Mouse (Mus musculus) macrophage (primary cell): Measurements from ENCODE around the gene Tpm1. TPM values are rescaled to one million over a fixed set of nuclear protein-coding genes. Genes with fewer than 3 reads are reported as not detected.

Source experiments
- H3K27ac ChIP-seq: fragments of 350-480 bp; formaldehyde crosslinking; 2 replicates; pipeline ENCODE4 v1.9.0; 2021
- H3K36me3 ChIP-seq: fragments of 350-480 bp; formaldehyde crosslinking; 2 replicates; pipeline ENCODE4 v1.9.0; 2021; ENCODE audit errors: inconsistent target
- H3K4me3 ChIP-seq: fragments of 350-480 bp; formaldehyde crosslinking; 2 replicates; pipeline ENCODE4 v1.9.0; 2021; ENCODE audit errors: inconsistent target
- H3K79me2 ChIP-seq: fragments of 350-480 bp; formaldehyde crosslinking; 2 replicates; pipeline ENCODE4 v1.9.0; 2021; ENCODE audit errors: inconsistent target
- WGBS: methylation state at CpG from one replicate; pipeline ENCODE4 v1.1.7; 2026; ENCODE audit warnings: inconsistent platforms; ENCODE audit not compliant: missing documents; 5-methylcytosine and 5-hydroxymethylcytosine counted together
- polyA plus RNA-seq: library from polyadenylated mRNA; stranded (reverse); fragments of 250-400 nt; gene quantifications from 3 replicates; pipeline ENCODE4 v1.2.4, GENCODE M21; 2018; ENCODE audit warnings: inconsistent platforms

Tpm1 gene
- polyA plus RNA-seq, 1 experiment from 2014 or later, result 101 TPM

- Histone ChIP-seq H3K36me3 (peaks cover 85% of the 10 kb centered on the region), H3K79me2 (no peaks in the 10 kb centered on the region), H3K27ac (no peak overlapping the region), H3K4me3 (no peak overlapping the region)
- WGBS, result 94% methylated on average over 7 of the region's 7 CpGs
Measured at GRCm38 (mm10) chr9:67026061-67026460, 23.1 kb downstream of the Tpm1 start.

GRCm38 (mm10) chr9:67024889-67025692 lies 24.1 kb downstream of the Tpm1 start:
- no peak overlapping the region for H3K4me3 ChIP-seq
- peaks cover 76% of the 10 kb centered on the region for H3K36me3 ChIP-seq
- 84% methylated on average over 17 of the region's 17 CpGs for WGBS
- H3K27ac ChIP-seq, result no peak overlapping the region
- H3K79me2 ChIP-seq, result no peaks in the 10 kb centered on the region

- H3K4me3 ChIP-seq, result no peak overlapping the region
- H3K79me2 ChIP-seq, result no peaks in the 10 kb centered on the region
- peaks cover 58% of the 10 kb centered on the region for H3K36me3 ChIP-seq
- H3K27ac ChIP-seq, result no peak overlapping the region
- WGBS, result 90% methylated on average over 9 of the region's 9 CpGs
Measured at GRCm38 (mm10) chr9:67023371-67023770, 25.8 kb downstream of the Tpm1 start.

DNA sequence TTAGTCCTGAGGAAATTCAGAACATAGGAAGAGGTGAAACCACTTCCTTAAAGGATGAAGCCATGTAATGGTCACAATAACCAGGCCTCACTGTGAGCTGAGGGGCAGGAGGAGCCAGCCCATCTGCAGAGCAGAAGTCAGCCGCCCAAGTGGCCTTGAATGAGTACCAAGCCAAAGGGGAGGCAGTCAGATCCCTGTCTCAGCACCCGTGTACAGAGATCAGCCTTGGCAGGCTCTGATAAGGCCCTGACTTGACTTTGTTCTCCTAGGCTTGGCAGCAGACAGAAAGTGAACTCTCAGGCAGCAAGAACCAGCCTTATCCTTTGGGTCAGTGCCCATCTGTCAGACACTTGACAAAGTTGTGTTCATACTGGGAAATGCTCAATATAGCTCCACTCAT lies 29.1 kb downstream of the Tpm1 start:
- Histone ChIP-seq H3K27ac (peak overlapping the region; percentile 14), H3K36me3 (peaks cover 29% of the 10 kb centered on the region; the same call in 1 of the 2 replicates), H3K4me3 (no peak overlapping the region), H3K79me2 (no peaks in the 10 kb centered on the region)
- WGBS, result 5% methylated on average over 2 of the region's 2 CpGs

- Histone ChIP-seq H3K79me2 (no peaks in the 10 kb centered on the region), H3K4me3 (no peak overlapping the region), H3K36me3 (no peaks in the 10 kb centered on the region), H3K27ac (no peak overlapping the region)
- WGBS, result 23% methylated on average over 2 of the region's 2 CpGs
Measured at GRCm38 (mm10) chr9:67013501-67013900, 35.7 kb downstream of the Tpm1 start.

DNA sequence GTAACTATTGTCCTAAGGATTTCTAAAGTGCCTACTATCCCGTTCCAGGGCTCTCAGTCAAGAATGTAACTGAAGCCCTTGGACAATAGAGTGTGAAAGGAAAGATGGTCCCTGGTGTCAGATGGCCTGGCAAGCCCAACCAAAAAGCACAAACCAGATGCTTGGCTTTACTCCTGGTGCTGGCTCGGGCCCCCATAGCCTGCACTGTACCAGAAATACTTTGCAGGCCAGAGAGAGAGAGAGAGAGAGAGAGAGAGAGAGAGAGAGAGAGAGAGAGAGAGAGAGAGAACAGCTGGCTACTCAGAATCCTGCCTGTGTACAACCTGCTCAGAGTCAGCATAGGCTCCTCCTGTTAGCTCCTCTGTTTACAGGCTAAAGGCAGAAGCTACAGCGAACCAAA lies 36.7 kb downstream of the Tpm1 start:
- no peak overlapping the region for H3K27ac ChIP-seq

DNA sequence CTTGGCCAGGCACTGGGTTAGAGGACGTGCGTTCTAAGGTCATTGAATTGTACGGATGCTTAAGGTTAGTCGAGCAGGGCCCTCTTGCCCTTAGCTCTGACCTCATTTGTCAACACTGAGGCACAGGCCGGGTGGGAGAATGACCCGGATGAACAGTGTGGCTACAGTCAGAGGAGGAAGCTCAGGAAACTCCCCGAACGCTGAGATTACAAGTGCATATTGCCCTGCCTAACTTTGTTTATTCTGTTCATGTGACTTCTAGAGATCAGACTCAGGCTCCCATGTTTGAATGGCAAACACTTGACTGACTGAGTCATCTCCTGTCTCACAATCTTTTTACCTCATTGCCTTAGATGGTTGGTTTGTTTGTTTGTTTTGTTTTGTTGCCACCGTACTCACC lies 37.7 kb downstream of the Tpm1 start:
- 77% methylated on average over 9 of the region's 9 CpGs for WGBS
- Histone ChIP-seq H3K27ac (no peak overlapping the region), H3K4me3 (no peak overlapping the region), H3K36me3 (no peaks in the 10 kb centered on the region), H3K79me2 (no peaks in the 10 kb centered on the region)

More for the DNA sequence above, 36.7 kb downstream of the Tpm1 start:
- Histone ChIP-seq H3K4me3 (no peak overlapping the region), H3K79me2 (no peaks in the 10 kb centered on the region), H3K36me3 (no peaks in the 10 kb centered on the region)
- WGBS, result 90% methylated on average over 3 of the region's 3 CpGs

DNA sequence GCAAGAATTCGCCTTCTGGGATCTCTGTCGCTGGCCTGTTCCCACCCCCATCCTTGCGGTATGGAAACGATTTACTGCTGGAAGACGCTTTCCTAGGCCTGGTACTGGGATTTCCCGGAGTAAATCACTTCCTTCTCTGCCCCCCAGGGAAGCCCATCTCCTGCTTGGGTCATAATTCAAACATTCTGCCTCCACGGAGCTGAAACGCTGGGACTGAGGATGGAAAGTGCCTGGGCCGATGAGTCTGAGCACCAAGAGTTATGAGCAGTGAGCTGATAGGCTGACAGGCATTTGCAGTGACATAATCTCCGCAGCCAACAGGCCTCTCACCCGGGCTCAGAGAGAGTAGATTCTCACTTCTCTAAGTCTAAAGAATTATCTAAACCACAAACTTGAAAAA lies 40.4 kb downstream of the Tpm1 start:
- Histone ChIP-seq H3K27ac (no peak overlapping the region), H3K79me2 (no peaks in the 10 kb centered on the region), H3K36me3 (no peaks in the 10 kb centered on the region), H3K4me3 (no peak overlapping the region)
- 90% methylated on average over 9 of the region's 11 CpGs for WGBS

DNA sequence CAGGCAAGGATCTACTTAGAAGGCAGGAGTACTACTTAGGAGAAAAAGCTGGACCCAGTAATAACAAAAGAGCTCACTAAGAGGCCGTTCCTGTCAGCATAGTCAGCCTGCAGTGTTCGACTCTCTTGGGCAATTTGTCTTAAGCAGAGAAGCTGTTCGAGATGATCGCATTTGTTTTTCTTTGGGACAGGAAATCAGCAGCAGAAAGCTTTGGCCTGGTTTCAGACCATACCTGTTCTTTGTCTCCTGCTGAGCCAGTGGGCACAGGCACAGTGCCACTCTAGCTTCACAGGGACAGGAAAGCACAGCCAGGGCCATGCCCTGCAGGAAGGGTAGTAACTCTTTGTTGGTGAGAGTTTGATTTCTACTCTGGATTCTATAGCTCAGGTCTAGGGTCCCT lies 42.8 kb downstream of the Tpm1 start:
- Histone ChIP-seq H3K36me3 (no peaks in the 10 kb centered on the region), H3K79me2 (no peaks in the 10 kb centered on the region), H3K4me3 (no peak overlapping the region), H3K27ac (no peak overlapping the region)
- WGBS, result 80% methylated on average over 4 of the region's 4 CpGs

- H3K79me2 ChIP-seq, result no peaks in the 10 kb centered on the region
- no peaks in the 10 kb centered on the region for H3K36me3 ChIP-seq
- H3K27ac ChIP-seq, result no peak overlapping the region
- 86% methylated on average over 11 of the region's 11 CpGs for WGBS
- H3K4me3 ChIP-seq, result no peak overlapping the region
Measured at GRCm38 (mm10) chr9:67005161-67005742, 44.0 kb downstream of the Tpm1 start.

GRCm38 (mm10) chr9:67003656-67004055 lies 45.5 kb downstream of the Tpm1 start:
- H3K79me2 ChIP-seq, result no peaks in the 10 kb centered on the region
- H3K27ac ChIP-seq, result no peak overlapping the region
- no peaks in the 10 kb centered on the region for H3K36me3 ChIP-seq
- no peak overlapping the region for H3K4me3 ChIP-seq
- 83% methylated on average over 4 of the region's 4 CpGs for WGBS

DNA sequence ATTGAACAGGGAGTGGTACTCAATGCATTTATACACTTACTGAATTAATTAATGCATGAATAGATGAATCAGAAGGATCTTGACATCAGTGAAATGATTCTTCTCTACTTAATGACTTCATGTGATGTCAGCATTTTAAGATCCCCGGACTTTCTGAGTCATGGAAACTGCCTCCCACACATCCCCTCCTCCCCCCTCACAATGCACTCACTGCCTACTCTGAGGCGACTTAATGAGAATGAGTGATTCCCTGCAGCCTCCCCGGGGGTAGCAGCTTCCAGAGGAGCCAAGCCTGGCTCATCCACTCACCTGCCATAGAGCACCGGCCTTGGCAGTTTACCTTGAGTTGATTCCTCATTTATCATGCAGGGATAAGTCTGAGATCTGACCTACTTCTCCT lies 46.0 kb downstream of the Tpm1 start:
- Histone ChIP-seq H3K4me3 (no peak overlapping the region), H3K27ac (no peak overlapping the region), H3K36me3 (no peaks in the 10 kb centered on the region), H3K79me2 (no peaks in the 10 kb centered on the region)
- WGBS, result 76% methylated on average over 4 of the region's 4 CpGs

GRCm38 (mm10) chr9:67001506-67001905 lies 47.7 kb downstream of the Tpm1 start:
- Histone ChIP-seq H3K79me2 (no peaks in the 10 kb centered on the region), H3K27ac (no peak overlapping the region), H3K4me3 (no peak overlapping the region), H3K36me3 (no peaks in the 10 kb centered on the region)
- 75% methylated on average over 4 of the region's 4 CpGs for WGBS

GRCm38 (mm10) chr9:67001050-67001449 lies 48.2 kb downstream of the Tpm1 start:
- Histone ChIP-seq H3K4me3 (no peak overlapping the region), H3K27ac (no peak overlapping the region), H3K36me3 (no peaks in the 10 kb centered on the region), H3K79me2 (no peaks in the 10 kb centered on the region)
- 3% methylated on average over 6 of the region's 6 CpGs for WGBS

- WGBS, result 94% methylated on average over 6 of the region's 8 CpGs
- Histone ChIP-seq H3K79me2 (no peaks in the 10 kb centered on the region), H3K27ac (no peak overlapping the region), H3K36me3 (no peaks in the 10 kb centered on the region), H3K4me3 (no peak overlapping the region)
Measured at GRCm38 (mm10) chr9:66999698-67000097, 49.5 kb downstream of the Tpm1 start.
